Mouse (Mus musculus): Measurements from ENCODE around the gene Chd5.

- TF ChIP-seq CTCF (IDR thresholded peaks at IDR 0.05; ENCODE audit: control insufficient read depth, insufficient read depth, low read length), result no peak
- no peak for TF ChIP-seq POLR2A (IDR thresholded peaks at IDR 0.05; ENCODE audit: borderline replicate concordance, control insufficient read depth, low read depth, low read length)
These were observed 44.1 kb upstream of the Chd5 start for GRCm38 (mm10) chr4:152294188-152294929.

Measured in bone marrow, adult 2 months (tissue).